Mouse (Mus musculus) E14TG2a.4 (cell line): Measurements from ENCODE around the gene Rps6ka5.

Experiments
- H3K27me3 ChIP-seq: 2 replicates; pipeline ENCODE4 v1.6.1; 2014; ENCODE audit warnings: low read length, control low read depth; ENCODE audit not compliant: insufficient read depth
- H3K36me3 ChIP-seq: 2 replicates; pipeline ENCODE4 v1.6.1; 2014; ENCODE audit warnings: low read length, control low read depth; ENCODE audit not compliant: insufficient read depth
- H3K4me1 ChIP-seq: replicated peaks from 2 replicates; pipeline ENCODE4 v1.6.1; 2014; ENCODE audit warnings: low read depth, low read length, control low read depth
- H3K4me3 ChIP-seq: replicated peaks from 2 replicates; pipeline ENCODE4 v1.5.1; 2014; ENCODE audit warnings: mild to moderate bottlenecking, low read length
- H3K9me3 ChIP-seq: 2 replicates; pipeline ENCODE4 v1.6.1; 2014; ENCODE audit warnings: low read length, control low read depth
- CTCF ChIP-seq: conservative IDR thresholded peaks from 2 replicates; pipeline ENCODE4 v1.5.1; 2014; ENCODE audit warnings: low read length
- NANOG ChIP-seq: IDR thresholded peaks from 2 replicates; pipeline ENCODE4 v1.6.1; 2014; ENCODE audit warnings: borderline replicate concordance, low read length, mixed read lengths
- POU5F1 ChIP-seq: IDR thresholded peaks from 2 replicates; pipeline ENCODE4 v1.6.1; 2014; ENCODE audit warnings: low read length, borderline replicate concordance

Gene Rps6ka5

DNA sequence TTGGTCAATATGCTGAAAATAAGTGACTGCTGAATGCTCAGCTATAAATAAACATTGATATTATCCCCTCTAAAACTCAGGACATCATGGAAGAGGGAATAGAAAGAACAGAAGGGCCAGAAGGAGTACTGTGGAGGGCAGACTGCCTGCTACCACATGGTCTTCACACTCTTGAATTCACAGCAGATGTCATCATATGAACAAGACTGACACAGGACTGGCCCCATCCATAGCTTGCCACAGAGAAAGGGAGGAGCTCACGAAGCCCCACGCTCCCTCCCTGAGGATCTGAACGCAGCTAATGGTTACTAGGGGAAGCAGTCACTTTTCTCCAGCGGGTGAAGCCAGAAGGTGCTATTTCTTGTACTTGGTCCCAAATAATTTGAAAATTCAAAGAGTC is 61.5 kb downstream of the Rps6ka5 start:
- TF ChIP-seq CTCF (no peak), NANOG (no peak), POU5F1 (no peak)
- H3K4me1 ChIP-seq = no peaks in the 10 kb centered on the region
- H3K4me3 ChIP-seq = no peak overlapping the region
- 0 out of 2 replicates have a peak, but pooled peaks cover 8% of the 10 kb centered on the region for H3K36me3 ChIP-seq
- no peaks in the 10 kb centered on the region for H3K27me3 ChIP-seq
- H3K9me3 ChIP-seq = no peaks in the 10 kb centered on the region

- Histone ChIP-seq H3K27me3 (no peaks in the 10 kb centered on the region), H3K9me3 (no peaks in the 10 kb centered on the region), H3K4me1 (no peaks in the 10 kb centered on the region), H3K4me3 (no peak overlapping the region), H3K36me3 (0 out of 2 replicates have a peak, but pooled peaks cover 8% of the 10 kb centered on the region)
- TF ChIP-seq CTCF = no peak
Measured at GRCm38 (mm10) chr12:100660076-100660475, 66.7 kb downstream of the Rps6ka5 start.

DNA sequence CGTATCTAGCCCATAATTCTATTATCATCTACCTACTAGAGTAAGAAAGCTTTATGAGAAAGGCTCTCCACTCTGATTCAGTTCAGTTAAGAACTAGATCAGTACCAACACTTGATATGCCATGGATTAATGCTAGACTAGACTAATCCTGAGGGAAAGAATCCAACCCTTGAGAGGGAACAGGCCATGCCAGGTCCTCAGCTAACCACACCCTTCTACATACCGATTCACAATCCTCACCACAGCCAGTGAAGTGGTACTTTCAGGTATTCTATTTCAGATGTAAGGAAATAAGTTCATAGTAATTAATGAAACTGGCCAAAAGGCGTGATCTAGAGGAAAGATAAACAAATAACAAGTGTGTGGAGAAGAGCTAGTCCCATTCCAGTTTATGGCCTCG is 70.8 kb downstream of the Rps6ka5 start:
- H3K4me3 ChIP-seq = no peak overlapping the region
- H3K9me3 ChIP-seq = no peaks in the 10 kb centered on the region
- TF ChIP-seq CTCF = no peak
- no peak for TF ChIP-seq NANOG
- no peak for TF ChIP-seq POU5F1
- H3K27me3 ChIP-seq = no peaks in the 10 kb centered on the region
- no peaks in the 10 kb centered on the region for H3K4me1 ChIP-seq
- no peaks in the 10 kb centered on the region for H3K36me3 ChIP-seq

GRCm38 (mm10) chr12:100641936-100642335 is 84.8 kb downstream of the Rps6ka5 start:
- H3K4me1 ChIP-seq = peaks cover 22% of the 10 kb centered on the region
- no peaks in the 10 kb centered on the region for H3K36me3 ChIP-seq
- no peak overlapping the region for H3K4me3 ChIP-seq
- TF ChIP-seq NANOG = no peak
- no peak for TF ChIP-seq CTCF
- TF ChIP-seq POU5F1 = no peak
- no peaks in the 10 kb centered on the region for H3K27me3 ChIP-seq
- no peaks in the 10 kb centered on the region for H3K9me3 ChIP-seq

- no peaks in the 10 kb centered on the region for H3K9me3 ChIP-seq
- H3K4me1 ChIP-seq = peaks cover 34% of the 10 kb centered on the region
- TF ChIP-seq CTCF (no peak), NANOG (no peak), POU5F1 (no peak)
- H3K27me3 ChIP-seq = no peaks in the 10 kb centered on the region
- no peaks in the 10 kb centered on the region for H3K36me3 ChIP-seq
- no peak overlapping the region for H3K4me3 ChIP-seq
Measured at GRCm38 (mm10) chr12:100640726-100641125, 86.1 kb downstream of the Rps6ka5 start.

GRCm38 (mm10) chr12:100639680-100640079 is 87.1 kb downstream of the Rps6ka5 start:
- peaks cover 35% of the 10 kb centered on the region for H3K4me1 ChIP-seq
- H3K4me3 ChIP-seq = no peak overlapping the region
- H3K27me3 ChIP-seq = no peaks in the 10 kb centered on the region
- TF ChIP-seq CTCF = no peak
- TF ChIP-seq POU5F1 = no peak
- TF ChIP-seq NANOG = no peak
- H3K36me3 ChIP-seq = no peaks in the 10 kb centered on the region
- H3K9me3 ChIP-seq = no peaks in the 10 kb centered on the region

- TF ChIP-seq POU5F1 (no peak), CTCF (no peak), NANOG (no peak)
- no peak overlapping the region for H3K4me3 ChIP-seq
- no peaks in the 10 kb centered on the region for H3K36me3 ChIP-seq
- no peaks in the 10 kb centered on the region for H3K27me3 ChIP-seq
- no peaks in the 10 kb centered on the region for H3K9me3 ChIP-seq
- peaks cover 35% of the 10 kb centered on the region for H3K4me1 ChIP-seq
Measured at GRCm38 (mm10) chr12:100637886-100638285, 88.9 kb downstream of the Rps6ka5 start.

DNA sequence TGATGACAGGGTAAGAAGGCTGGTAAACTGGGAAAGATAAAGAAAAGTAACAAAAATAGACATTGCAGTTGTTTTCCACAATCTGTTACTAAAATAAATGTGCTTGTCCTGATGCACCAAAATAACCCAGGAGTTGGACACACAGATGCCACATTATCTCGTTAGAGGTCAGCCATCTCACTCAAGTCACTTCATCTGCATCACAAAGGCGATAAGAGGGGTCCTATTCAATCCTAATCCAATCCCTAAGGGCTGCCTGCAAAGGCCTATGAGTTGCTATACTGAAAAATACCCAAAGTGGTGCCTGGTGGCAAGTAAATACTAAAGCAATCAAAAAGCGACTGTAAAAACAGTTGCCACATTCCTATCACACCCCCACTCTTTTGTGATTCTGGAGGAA is 90.0 kb downstream of the Rps6ka5 start:
- no peaks in the 10 kb centered on the region for H3K27me3 ChIP-seq
- no peaks in the 10 kb centered on the region for H3K36me3 ChIP-seq
- H3K9me3 ChIP-seq = no peaks in the 10 kb centered on the region
- no peak overlapping the region for H3K4me3 ChIP-seq
- TF ChIP-seq CTCF (no peak), POU5F1 (peak; percentile 80; the same call in 1 of the 2 replicates), NANOG (peak; percentile 76)
- peaks cover 35% of the 10 kb centered on the region for H3K4me1 ChIP-seq

- no peaks in the 10 kb centered on the region for H3K36me3 ChIP-seq
- TF ChIP-seq POU5F1 (no peak), CTCF (no peak), NANOG (no peak)
- H3K4me3 ChIP-seq = no peak overlapping the region
- H3K4me1 ChIP-seq = peaks cover 35% of the 10 kb centered on the region
- no peaks in the 10 kb centered on the region for H3K9me3 ChIP-seq
- H3K27me3 ChIP-seq = no peaks in the 10 kb centered on the region
Measured at GRCm38 (mm10) chr12:100636299-100636633, 90.5 kb downstream of the Rps6ka5 start.
